Mouse (Mus musculus): ENCODE measurements around the gene Rnaseh2c. TPM values are rescaled to one million over a fixed set of nuclear protein-coding genes. Genes with fewer than 3 reads are reported as not detected.

The Rnaseh2c gene
- polyA plus RNA-seq, 1 experiment from 2014 or later, result 81.0 TPM

GRCm38 (mm10) chr19:5645280-5645679 is 43.6 kb downstream of the Rnaseh2c start:
- H3K4me1 ChIP-seq (replicated peaks; ENCODE audit: control insufficient read depth, insufficient read depth, low read length), result peaks cover 7% of the 10 kb centered on the region; the same call in 1 of the 2 replicates
- no peak overlapping the region for H3K27ac ChIP-seq (ENCODE audit: low read depth, low read length)
- H3K36me3 ChIP-seq (ENCODE audit: control insufficient read depth, insufficient read depth), result peaks cover 71% of the 10 kb centered on the region
- ATAC-seq, result no peak
- no peaks in the 10 kb centered on the region for H3K9me3 ChIP-seq (ENCODE audit: control insufficient read depth)
- H3K9ac ChIP-seq (ENCODE audit: low read depth, low read length), result no peak overlapping the region
- H3K4me3 ChIP-seq (ENCODE audit: low read depth, low read length), result no peak overlapping the region
- H3K4me2 ChIP-seq (replicated peaks; ENCODE audit: low read depth), result no peak overlapping the region
- TF ChIP-seq CTCF (IDR thresholded peaks at IDR 0.05; ENCODE audit: low read depth), result no peak
- WGBS, result 94% methylated on average over 9 of the region's 9 CpGs
- no peaks in the 10 kb centered on the region for H3K27me3 ChIP-seq (replicated peaks; ENCODE audit: control insufficient read depth, insufficient read depth, low read length)

- H3K36me3 ChIP-seq (ENCODE audit: control insufficient read depth, insufficient read depth), result peaks cover 67% of the 10 kb centered on the region
- H3K27ac ChIP-seq (ENCODE audit: low read depth, low read length), result no peak overlapping the region
- H3K27me3 ChIP-seq (replicated peaks; ENCODE audit: control insufficient read depth, insufficient read depth, low read length), result no peaks in the 10 kb centered on the region
- no peak for ATAC-seq
- peaks cover 7% of the 10 kb centered on the region; the same call in 1 of the 2 replicates for H3K4me1 ChIP-seq (replicated peaks; ENCODE audit: control insufficient read depth, insufficient read depth, low read length)
- H3K9me3 ChIP-seq (ENCODE audit: control insufficient read depth), result no peaks in the 10 kb centered on the region
- whole genome bisulfite sequencing, result 90% methylated on average over 8 of the region's 8 CpGs
- H3K4me3 ChIP-seq (ENCODE audit: low read depth, low read length), result no peak overlapping the region
- no peak overlapping the region for H3K9ac ChIP-seq (ENCODE audit: low read depth, low read length)
- H3K4me2 ChIP-seq (replicated peaks; ENCODE audit: low read depth), result no peak overlapping the region
- TF ChIP-seq CTCF (IDR thresholded peaks at IDR 0.05; ENCODE audit: low read depth), result no peak
These were observed 45.2 kb downstream of the Rnaseh2c start for GRCm38 (mm10) chr19:5646731-5647330.

GRCm38 (mm10) chr19:5647791-5648190 is 46.1 kb downstream of the Rnaseh2c start:
- Histone ChIP-seq H3K36me3 (ENCODE audit: control insufficient read depth, insufficient read depth) (peaks cover 67% of the 10 kb centered on the region), H3K27me3 (replicated peaks; ENCODE audit: control insufficient read depth, insufficient read depth, low read length) (no peaks in the 10 kb centered on the region), H3K9me3 (ENCODE audit: control insufficient read depth) (no peaks in the 10 kb centered on the region), H3K4me1 (replicated peaks; ENCODE audit: control insufficient read depth, insufficient read depth, low read length) (peaks cover 7% of the 10 kb centered on the region; the same call in 1 of the 2 replicates), H3K4me3 (ENCODE audit: low read depth, low read length) (no peak overlapping the region), H3K4me2 (replicated peaks; ENCODE audit: low read depth) (no peak overlapping the region), H3K9ac (ENCODE audit: low read depth, low read length) (no peak overlapping the region), H3K27ac (ENCODE audit: low read depth, low read length) (peak overlapping the region; percentile 78)
- no peak for TF ChIP-seq CTCF (IDR thresholded peaks at IDR 0.05; ENCODE audit: low read depth)
- ATAC-seq, result no peak
- 86% methylated on average over 6 of the region's 6 CpGs for WGBS

GRCm38 (mm10) chr19:5648401-5649297 is 47.0 kb downstream of the Rnaseh2c start:
- WGBS, result 7% methylated on average over 26 of the region's 26 CpGs
- peaks cover 7% of the 10 kb centered on the region; the same call in 1 of the 2 replicates for H3K4me1 ChIP-seq (replicated peaks; ENCODE audit: control insufficient read depth, insufficient read depth, low read length)
- peak; percentile 67 for TF ChIP-seq CTCF (IDR thresholded peaks at IDR 0.05; ENCODE audit: low read depth)
- H3K27ac ChIP-seq (ENCODE audit: low read depth, low read length), result peak overlapping the region; percentile 78
- H3K4me3 ChIP-seq (ENCODE audit: low read depth, low read length), result peak overlapping the region; percentile 26
- H3K9ac ChIP-seq (ENCODE audit: low read depth, low read length), result peak overlapping the region; percentile 40; the same call in 1 of the 2 replicates
- peaks cover 62% of the 10 kb centered on the region for H3K36me3 ChIP-seq (ENCODE audit: control insufficient read depth, insufficient read depth)
- ATAC-seq, result peak; percentile 85
- H3K9me3 ChIP-seq (ENCODE audit: control insufficient read depth), result no peaks in the 10 kb centered on the region
- no peaks in the 10 kb centered on the region for H3K27me3 ChIP-seq (replicated peaks; ENCODE audit: control insufficient read depth, insufficient read depth, low read length)
- H3K4me2 ChIP-seq (replicated peaks; ENCODE audit: low read depth), result peak overlapping the region; percentile 63

GRCm38 (mm10) chr19:5649298-5649741 is 47.6 kb downstream of the Rnaseh2c start:
- Histone ChIP-seq H3K27me3 (replicated peaks; ENCODE audit: control insufficient read depth, insufficient read depth, low read length) (no peaks in the 10 kb centered on the region), H3K4me3 (ENCODE audit: low read depth, low read length) (no peak overlapping the region; the same call in 1 of the 2 replicates), H3K27ac (ENCODE audit: low read depth, low read length) (no peak overlapping the region), H3K9ac (ENCODE audit: low read depth, low read length) (0 out of 2 replicates have a peak overlapping the region, but pooled peaks have one; percentile 40), H3K4me2 (replicated peaks; ENCODE audit: low read depth) (peak overlapping the region; percentile 63), H3K36me3 (ENCODE audit: control insufficient read depth, insufficient read depth) (peaks cover 60% of the 10 kb centered on the region), H3K4me1 (replicated peaks; ENCODE audit: control insufficient read depth, insufficient read depth, low read length) (peaks cover 7% of the 10 kb centered on the region; the same call in 1 of the 2 replicates), H3K9me3 (ENCODE audit: control insufficient read depth) (no peaks in the 10 kb centered on the region)
- 63% methylated on average over 6 of the region's 6 CpGs for WGBS
- no peak; the same call in 1 of the 2 replicates for ATAC-seq
- TF ChIP-seq CTCF (IDR thresholded peaks at IDR 0.05; ENCODE audit: low read depth), result no peak
